Comparison of ENCODE assay signal across 7 mouse cellular contexts in the genomic region with DNA sequence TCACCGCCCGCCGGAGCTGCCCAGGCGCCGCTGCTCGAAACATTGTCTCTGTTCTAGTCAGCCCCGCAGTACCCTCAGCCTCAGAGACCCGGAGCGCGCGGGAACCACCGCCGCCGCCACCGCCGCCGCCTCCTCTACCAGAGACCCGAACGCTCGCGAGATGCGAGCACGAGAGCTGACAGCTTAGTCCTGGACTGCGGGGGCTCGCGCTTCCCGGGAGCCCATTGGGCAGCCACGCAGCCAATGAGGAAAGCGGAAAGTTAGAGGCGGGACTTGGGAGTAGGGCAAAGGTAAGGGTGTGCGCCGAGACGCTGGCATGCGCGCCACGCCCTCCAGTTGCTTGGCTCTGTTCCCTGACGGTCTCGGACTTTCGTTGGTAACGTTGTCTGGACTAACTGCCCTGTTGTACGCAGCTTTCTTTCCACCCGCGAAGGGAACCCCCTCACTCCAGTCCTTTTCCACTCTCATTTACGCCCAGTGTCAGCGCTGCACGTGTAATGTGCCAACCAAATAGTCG. TPM values are rescaled to one million over a fixed set of nuclear protein-coding genes. Genes with fewer than 3 reads are reported as not detected.
A peak's percentile ranks its signal among the peaks of the same experiment; 100 is the strongest.
DNase-seq lines count a peak whose midpoint lies in the region; ATAC-seq lines count a peak whose summit lies in the region.

A gene (minus strand): TSS at position 217 of the 517 bp plus-strand sequence.

- H3K36me3 ChIP-seq in embryonic facial prominence, embryonic 12.5 days: no peaks in the 10 kb centered on the region
- H3K36me3 ChIP-seq in limb, embryonic 11.5 days (ENCODE audit: control insufficient read depth, insufficient read depth, low read length): no peaks in the 10 kb centered on the region
- no peaks in the 10 kb centered on the region for H3K36me3 ChIP-seq in midbrain, embryonic 14.5 days (ENCODE audit: control insufficient read depth, insufficient read depth, low read length)

- H3K9me3 ChIP-seq in embryonic facial prominence, embryonic 12.5 days: no peaks in the 10 kb centered on the region
- no peaks in the 10 kb centered on the region for H3K9me3 ChIP-seq in limb, embryonic 11.5 days (ENCODE audit: control insufficient read depth, low read length)
- no peaks in the 10 kb centered on the region for H3K9me3 ChIP-seq in midbrain, embryonic 14.5 days (ENCODE audit: control insufficient read depth, low read length)

- ATAC-seq in embryonic facial prominence, embryonic 12.5 days (ENCODE audit: insufficient number of reproducible peaks, insufficient read depth, low FRiP score, low TSS enrichment): peak; percentile 98
- ATAC-seq in limb, embryonic 11.5 days (ENCODE audit: insufficient number of reproducible peaks, low FRiP score, low TSS enrichment, low read depth): peak; percentile 99
- ATAC-seq in midbrain, embryonic 14.5 days (ENCODE audit: low FRiP score, low TSS enrichment): peak; percentile 99

- H3K27ac ChIP-seq in embryonic facial prominence, embryonic 12.5 days: peak within 1 kb of the TSS; percentile 88
- H3K27ac ChIP-seq in limb, embryonic 11.5 days (replicated peaks; ENCODE audit: low read depth, low read length): peak within 1 kb of the TSS; percentile 82
- H3K27ac ChIP-seq in midbrain, embryonic 14.5 days (replicated peaks; ENCODE audit: low read depth, low read length): peak within 1 kb of the TSS; percentile 79

- H3K4me2 ChIP-seq in embryonic facial prominence, embryonic 12.5 days (replicated peaks): peak within 1 kb of the TSS; percentile 71
- peak within 1 kb of the TSS; percentile 77 for H3K4me2 ChIP-seq in limb, embryonic 11.5 days (ENCODE audit: low read depth, severe bottlenecking)
- peak within 1 kb of the TSS; percentile 95 for H3K4me2 ChIP-seq in midbrain, embryonic 14.5 days (ENCODE audit: low read length)

- peak within 1 kb of the TSS; percentile 96 for H3K4me3 ChIP-seq in embryonic facial prominence, embryonic 12.5 days
- H3K4me3 ChIP-seq in limb, embryonic 11.5 days (ENCODE audit: low read depth, low read length): peak within 1 kb of the TSS; percentile 90
- peak within 1 kb of the TSS; percentile 86 for H3K4me3 ChIP-seq in midbrain, embryonic 14.5 days (replicated peaks; ENCODE audit: low read depth, low read length)

- WGBS in embryonic facial prominence, embryonic 12.5 days: under 1% methylated on average over 47 of the region's 47 CpGs
- 1% methylated on average over 47 of the region's 47 CpGs for WGBS in limb, embryonic 11.5 days
- WGBS in midbrain, embryonic 14.5 days: under 1% methylated on average over 47 of the region's 47 CpGs

- peaks cover 4% of the 10 kb centered on the region for H3K4me1 ChIP-seq in embryonic facial prominence, embryonic 12.5 days
- H3K4me1 ChIP-seq in limb, embryonic 11.5 days (ENCODE audit: control insufficient read depth, insufficient read depth, low read length): peaks cover 3% of the 10 kb centered on the region; the same call in 1 of the 2 replicates
- no peaks in the 10 kb centered on the region for H3K4me1 ChIP-seq in midbrain, embryonic 14.5 days (ENCODE audit: control insufficient read depth, insufficient read depth, low read length)

- peak within 1 kb of the TSS; percentile 93 for H3K9ac ChIP-seq in embryonic facial prominence, embryonic 12.5 days
- peak within 1 kb of the TSS; percentile 88 for H3K9ac ChIP-seq in limb, embryonic 11.5 days (ENCODE audit: low read length)
- H3K9ac ChIP-seq in midbrain, embryonic 14.5 days (replicated peaks; ENCODE audit: low read length): peak within 1 kb of the TSS; percentile 84

- peak; percentile 94 for DNase-seq in adrenal gland, postnatal 25 days
- peak; percentile 100 for DNase-seq in heart, adult 11 months
- DNase-seq in kidney, adult 18-20 months: peak; percentile 97
- DNase-seq in limb, embryonic 11.5 days (ENCODE audit: low spot score): peak; percentile 96
- DNase-seq in midbrain, embryonic 14.5 days: peak; percentile 98
- DNase-seq in spleen, adult 18-20 months: peak; percentile 88 to 89

- H3K27me3 ChIP-seq in embryonic facial prominence, embryonic 12.5 days: 0 out of 2 replicates have a peak, but pooled peaks cover 3% of the 10 kb centered on the region
- H3K27me3 ChIP-seq in limb, embryonic 11.5 days (ENCODE audit: control insufficient read depth, insufficient read depth, low read length): no peaks in the 10 kb centered on the region
- peaks cover 12% of the 10 kb centered on the region; the same call in 1 of the 2 replicates for H3K27me3 ChIP-seq in midbrain, embryonic 14.5 days (ENCODE audit: control insufficient read depth, insufficient read depth, low read length)

RNA-seq across cellular contexts. Expression of the gene that starts here (rescaled TPM):
- total RNA-seq in adrenal gland, postnatal 25 days (2021): 473 and 491 TPM in 2 replicates
- polyA plus RNA-seq in embryonic facial prominence, embryonic 12.5 days (2016; fragmentation: Nextera tagmentation; extraction: Ambion mirVana): 171 and 174 TPM in 2 replicates
- polyA plus RNA-seq in limb, embryonic 11.5 days (2014; fragmentation: Nextera tagmentation; extraction: Ambion mirVana): 171 and 182 TPM in 2 replicates
- polyA plus RNA-seq in midbrain, embryonic 14.5 days (2014; fragmentation: Nextera tagmentation; extraction: Ambion mirVana): 75.6 and 94.1 TPM in 2 replicates

Comparison
In these comparisons a context has a peak if more than half of its experiments do, and no peak if none do; other contexts are left out.
1. Peak in every context shown above with its lines: DNase-seq, ATAC-seq, H3K4me3 ChIP-seq and H3K27ac ChIP-seq.